Mouse (Mus musculus) kidney, adult 10 weeks (tissue): ENCODE results near the gene Gm4724. TPM values are rescaled to one million over a fixed set of nuclear protein-coding genes. Genes with fewer than 3 reads are reported as not detected.

Source experiments
- polyA plus RNA-seq: library from polyadenylated mRNA; stranded (reverse); fragments of 350-450 nt; fragmentation: Illumina TruSeq; extraction: RNeasy Lipid Tissue Mini Kit (QIAGEN cat#74804); gene quantifications from one replicate; pipeline ENCODE4 v1.2.3, GENCODE M21; 2014; ENCODE audit warnings: low read depth, low replicate concordance

The Gm4724 gene
- 38.7 TPM for polyA plus RNA-seq

DNA sequence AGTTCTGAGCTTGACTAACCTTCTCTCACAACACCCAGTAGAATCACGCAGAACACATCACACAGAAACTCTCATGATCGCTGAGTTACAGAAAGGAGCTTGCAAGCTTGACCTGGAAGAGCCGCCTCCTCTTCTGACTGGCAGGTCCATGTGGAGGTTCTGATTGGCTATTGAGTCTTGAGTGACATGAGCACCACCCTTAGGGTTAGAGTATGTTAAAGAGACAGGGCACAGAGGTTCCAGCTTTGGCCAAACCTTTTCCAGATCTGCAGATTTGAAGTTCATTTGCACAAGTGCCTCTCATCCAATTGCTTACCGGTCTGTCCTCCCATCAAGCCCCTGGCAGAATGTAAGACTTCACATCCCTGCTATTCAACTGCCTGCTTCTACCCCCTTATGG is at the start of gene Gm4724:
TSS of gene Gm4724 (minus strand) at position 101 of the 400 bp plus-strand sequence.

DNA sequence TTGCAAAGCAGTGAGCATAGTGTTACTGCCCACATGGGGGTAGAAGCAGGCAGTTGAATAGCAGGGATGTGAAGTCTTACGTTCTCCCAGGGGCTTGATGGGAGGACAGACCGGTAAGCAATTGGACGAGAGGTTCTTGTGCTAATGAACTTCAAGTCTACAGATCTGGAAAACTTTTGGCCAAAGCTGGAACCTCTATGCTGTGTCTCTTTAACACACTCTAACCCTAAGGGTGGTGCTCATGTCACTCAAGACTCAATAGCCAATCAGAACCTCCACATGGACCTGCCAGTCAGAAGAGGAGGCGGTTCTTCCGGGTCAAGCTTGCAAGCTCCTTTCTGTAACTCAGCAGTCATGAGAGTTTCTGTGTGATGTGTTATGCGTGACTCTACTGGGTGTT is 34.1 kb upstream of the Gm4724 start, which contains the start of gene Zfp965:
TSS of gene Zfp965 (plus strand) at position 301 of the 400 bp plus-strand sequence.

Other genes with a start within 250 kb of the Gm4724 start
- 27.7 TPM for gene Gm14391, start 228.9 kb downstream of the Gm4724 start, polyA plus RNA-seq
- gene Gm14440, start 160.7 kb downstream of the Gm4724 start, polyA plus RNA-seq, result 27.7 TPM
- 76.5 TPM for gene Gm4631, start 97.6 kb downstream of the Gm4724 start, polyA plus RNA-seq
- gene Zfp968, start 63.4 kb downstream of the Gm4724 start, polyA plus RNA-seq, result 20.4 TPM
- 24.5 TPM for gene Zfp965, start 34.2 kb upstream of the Gm4724 start, polyA plus RNA-seq
- 0.93 TPM for gene Gm11007, start 208.2 kb upstream of the Gm4724 start, polyA plus RNA-seq